ENCODE assay signal across 7 mouse cellular contexts in genomic region chr14:7315093-7315492, GRCm38 (mm10). TPM values are rescaled to one million over a fixed set of nuclear protein-coding genes. Genes with fewer than 3 reads are reported as not detected.
DNase-seq lines count a peak whose midpoint lies in the region; ATAC-seq and TF ChIP-seq lines count a peak whose summit lies in the region.
"Not testable (repeated sequence)": the region's sequence is repeated elsewhere in the genome, so short reads cannot be mapped to it uniquely, and the experiment has no call there.

No protein-coding gene starts in this region.

- H3K4me3 ChIP-seq in forebrain, embryonic 12.5 days (replicated peaks): peak overlapping the region; percentile 53
- peak overlapping the region; percentile 56 for H3K4me3 ChIP-seq in heart, embryonic 16.5 days (ENCODE audit: low read length)
- peak overlapping the region; percentile 44 for H3K4me3 ChIP-seq in kidney, embryonic 16.5 days (ENCODE audit: low read length)
- peak overlapping the region; percentile 44 for H3K4me3 ChIP-seq in limb, embryonic 14.5 days (replicated peaks; ENCODE audit: low read length)
- H3K4me3 ChIP-seq in stomach, embryonic 14.5 days (ENCODE audit: low read depth, low read length): peak overlapping the region; percentile 38

- not testable (repeated sequence) for ATAC-seq in forebrain, embryonic 12.5 days (ENCODE audit: low FRiP score); heart, embryonic 16.5 days (replicated peaks; ENCODE audit: extremely low read depth, insufficient read depth, low FRiP score); kidney, embryonic 16.5 days (ENCODE audit: low FRiP score, low TSS enrichment); limb, embryonic 14.5 days (ENCODE audit: low FRiP score, low read depth); stomach, embryonic 14.5 days (ENCODE audit: insufficient number of reproducible peaks, insufficient read depth, low FRiP score, low read depth)

- H3K9ac ChIP-seq in forebrain, embryonic 12.5 days: peak overlapping the region; percentile 66
- peak overlapping the region; percentile 67 for H3K9ac ChIP-seq in heart, embryonic 16.5 days (ENCODE audit: low read length)
- peak overlapping the region; percentile 57 for H3K9ac ChIP-seq in kidney, embryonic 16.5 days (replicated peaks; ENCODE audit: low read length)
- H3K9ac ChIP-seq in limb, embryonic 14.5 days (ENCODE audit: low read depth, low read length, severe bottlenecking): peak overlapping the region; percentile 55
- not testable (repeated sequence) for H3K9ac ChIP-seq in stomach, embryonic 14.5 days (replicated peaks; ENCODE audit: low read depth, low read length)

- not testable (repeated sequence) for TF ChIP-seq CTCF in brain, embryonic 14.5 days (IDR thresholded peaks at IDR 0.05; ENCODE audit: borderline replicate concordance, extremely low read depth, insufficient read depth, insufficient read length)

- H3K36me3 ChIP-seq in forebrain, embryonic 12.5 days (replicated peaks); heart, embryonic 16.5 days (ENCODE audit: control insufficient read depth, insufficient read depth); kidney, embryonic 16.5 days (ENCODE audit: insufficient read depth, low read length); limb, embryonic 14.5 days (ENCODE audit: control insufficient read depth, insufficient read depth, low read length); stomach, embryonic 14.5 days (ENCODE audit: control insufficient read depth, insufficient read depth, low read length): not testable (repeated sequence)

- WGBS in forebrain, embryonic 12.5 days: 2% methylated on average over 9 of the region's 19 CpGs
- WGBS in heart, embryonic 16.5 days: 2% methylated on average over 12 of the region's 19 CpGs
- WGBS in kidney, embryonic 16.5 days: 1% methylated on average over 9 of the region's 19 CpGs
- 2% methylated on average over 10 of the region's 19 CpGs for WGBS in limb, embryonic 14.5 days
- WGBS in stomach, embryonic 14.5 days: 1% methylated on average over 15 of the region's 19 CpGs

- H3K4me2 ChIP-seq in forebrain, embryonic 12.5 days: peak overlapping the region; percentile 68
- H3K4me2 ChIP-seq in heart, embryonic 16.5 days (ENCODE audit: low read depth, low read length): peak overlapping the region; percentile 69
- H3K4me2 ChIP-seq in kidney, embryonic 16.5 days (replicated peaks; ENCODE audit: low read depth, low read length): peak overlapping the region; percentile 65
- peak overlapping the region; percentile 64 for H3K4me2 ChIP-seq in limb, embryonic 14.5 days (replicated peaks; ENCODE audit: low read depth, low read length, severe bottlenecking)
- peak overlapping the region; percentile 61 for H3K4me2 ChIP-seq in stomach, embryonic 14.5 days (replicated peaks; ENCODE audit: low read depth, low read length)

- TF ChIP-seq POLR2A in brain, embryonic 14.5 days (IDR thresholded peaks at IDR 0.05; ENCODE audit: borderline replicate concordance, extremely low read depth, insufficient read depth, insufficient read length, poor library complexity, severe bottlenecking); limb, embryonic 14.5 days (IDR thresholded peaks at IDR 0.05; ENCODE audit: borderline replicate concordance, extremely low read depth, insufficient read depth, insufficient read length): not testable (repeated sequence)

- not testable (repeated sequence) for H3K4me1 ChIP-seq in forebrain, embryonic 12.5 days; heart, embryonic 16.5 days (ENCODE audit: control insufficient read depth, insufficient read depth, low read length); kidney, embryonic 16.5 days (ENCODE audit: insufficient read depth, low read length); limb, embryonic 14.5 days (ENCODE audit: control insufficient read depth, insufficient read depth, low read length); stomach, embryonic 14.5 days (ENCODE audit: control insufficient read depth, insufficient read depth, low read length)

- H3K9me3 ChIP-seq in forebrain, embryonic 12.5 days; heart, embryonic 16.5 days (replicated peaks; ENCODE audit: control insufficient read depth, low read length); kidney, embryonic 16.5 days (ENCODE audit: low read length); limb, embryonic 14.5 days (ENCODE audit: control insufficient read depth, low read length); stomach, embryonic 14.5 days (ENCODE audit: control insufficient read depth, low read depth, low read length): not testable (repeated sequence)

- peak; percentile 65 for DNase-seq in brain, embryonic 14.5 days (ENCODE audit: low read depth)
- peak; percentile 2 for DNase-seq in limb, embryonic 14.5 days (ENCODE audit: low spot score)
- DNase-seq in naive thymus-derived CD4-positive, alpha-beta T cell, adult 2 months (ENCODE audit: low read depth): peak; percentile 14

- not testable (repeated sequence) for H3K27me3 ChIP-seq in forebrain, embryonic 12.5 days; heart, embryonic 16.5 days (ENCODE audit: control insufficient read depth, insufficient read depth, low read length); kidney, embryonic 16.5 days (ENCODE audit: insufficient read depth, low read length); limb, embryonic 14.5 days (ENCODE audit: control insufficient read depth, insufficient read depth, low read length); stomach, embryonic 14.5 days (ENCODE audit: control insufficient read depth, insufficient read depth, low read length)

- not testable (repeated sequence) for H3K27ac ChIP-seq in forebrain, embryonic 12.5 days; heart, embryonic 16.5 days (ENCODE audit: low read length); kidney, embryonic 16.5 days (ENCODE audit: low read length); limb, embryonic 14.5 days (replicated peaks; ENCODE audit: low read depth, low read length); stomach, embryonic 14.5 days (ENCODE audit: low read length)

RNA-seq across cellular contexts. Expression of gene Gm3739, which starts 0.2 kb away (rescaled TPM):
- 6.4 and 7.9 TPM in 2 replicates for polyA plus RNA-seq in brain, embryonic 14.5 days (2012; rRNA removed)
- 2.7 and 3.0 TPM in 2 replicates for polyA plus RNA-seq in forebrain, embryonic 12.5 days (2016; fragmentation: Nextera tagmentation; extraction: Ambion mirVana)
- polyA plus RNA-seq in heart, embryonic 16.5 days (2015; fragmentation: Nextera tagmentation; extraction: Ambion mirVana): 1.0 and 1.2 TPM in 2 replicates
- polyA plus RNA-seq in kidney, embryonic 16.5 days (2015; fragmentation: Nextera tagmentation; extraction: Ambion mirVana): 0.45 and 0.64 TPM in 2 replicates
- polyA plus RNA-seq in limb, embryonic 14.5 days (2012; rRNA removed): 1.4 and 1.6 TPM in 2 replicates
- polyA plus RNA-seq in limb, embryonic 14.5 days (2014; fragmentation: Nextera tagmentation; extraction: Ambion mirVana): 0.51 and 0.85 TPM in 2 replicates
- polyA plus RNA-seq in stomach, embryonic 14.5 days (2014; fragmentation: Nextera tagmentation; extraction: Ambion mirVana): 1.3 and 1.5 TPM in 2 replicates

RNA-seq across cellular contexts. Expression of gene Gm5797, which starts 17.1 kb away (rescaled TPM):
- not detected in 2 replicates for polyA plus RNA-seq in brain, embryonic 14.5 days (2012; rRNA removed)
- not detected in 2 replicates for polyA plus RNA-seq in forebrain, embryonic 12.5 days (2016; fragmentation: Nextera tagmentation; extraction: Ambion mirVana)
- not detected in 2 replicates for polyA plus RNA-seq in heart, embryonic 16.5 days (2015; fragmentation: Nextera tagmentation; extraction: Ambion mirVana)
- not detected in 2 replicates for polyA plus RNA-seq in kidney, embryonic 16.5 days (2015; fragmentation: Nextera tagmentation; extraction: Ambion mirVana)
- polyA plus RNA-seq in limb, embryonic 14.5 days (2012; rRNA removed): not detected in 2 replicates
- polyA plus RNA-seq in limb, embryonic 14.5 days (2014; fragmentation: Nextera tagmentation; extraction: Ambion mirVana): not detected in 2 replicates
- not detected in 2 replicates for polyA plus RNA-seq in stomach, embryonic 14.5 days (2014; fragmentation: Nextera tagmentation; extraction: Ambion mirVana)

RNA-seq across cellular contexts. Expression of gene Gm8374, which starts 49.8 kb away (rescaled TPM):
- not detected in 2 replicates for polyA plus RNA-seq in brain, embryonic 14.5 days (2012; rRNA removed)
- not detected in 2 replicates for polyA plus RNA-seq in forebrain, embryonic 12.5 days (2016; fragmentation: Nextera tagmentation; extraction: Ambion mirVana)
- not detected in 2 replicates for polyA plus RNA-seq in heart, embryonic 16.5 days (2015; fragmentation: Nextera tagmentation; extraction: Ambion mirVana)
- not detected in 2 replicates for polyA plus RNA-seq in kidney, embryonic 16.5 days (2015; fragmentation: Nextera tagmentation; extraction: Ambion mirVana)
- polyA plus RNA-seq in limb, embryonic 14.5 days (2012; rRNA removed): not detected in 2 replicates
- polyA plus RNA-seq in limb, embryonic 14.5 days (2014; fragmentation: Nextera tagmentation; extraction: Ambion mirVana): not detected in 2 replicates
- polyA plus RNA-seq in stomach, embryonic 14.5 days (2014; fragmentation: Nextera tagmentation; extraction: Ambion mirVana): not detected in 2 replicates

RNA-seq across cellular contexts. Expression of gene Gm3727, which starts 50.6 kb away (rescaled TPM):
- polyA plus RNA-seq in brain, embryonic 14.5 days (2012; rRNA removed): not detected in 2 replicates
- not detected in 2 replicates for polyA plus RNA-seq in forebrain, embryonic 12.5 days (2016; fragmentation: Nextera tagmentation; extraction: Ambion mirVana)
- polyA plus RNA-seq in heart, embryonic 16.5 days (2015; fragmentation: Nextera tagmentation; extraction: Ambion mirVana): not detected in 2 replicates
- not detected in 2 replicates for polyA plus RNA-seq in kidney, embryonic 16.5 days (2015; fragmentation: Nextera tagmentation; extraction: Ambion mirVana)
- polyA plus RNA-seq in limb, embryonic 14.5 days (2012; rRNA removed): not detected in 2 replicates
- not detected in 2 replicates for polyA plus RNA-seq in limb, embryonic 14.5 days (2014; fragmentation: Nextera tagmentation; extraction: Ambion mirVana)
- not detected in 2 replicates for polyA plus RNA-seq in stomach, embryonic 14.5 days (2014; fragmentation: Nextera tagmentation; extraction: Ambion mirVana)

Comparison
In these comparisons a context has a peak if more than half of its experiments do, and no peak if none do; other contexts are left out.
1. DNase-seq: peak in every context shown above with its lines; median percentile 65 in brain, embryonic 14.5 days; 14 in naive thymus-derived CD4-positive, alpha-beta T cell, adult 2 months; 2 in limb, embryonic 14.5 days.